Mouse (Mus musculus): ENCODE data around the gene Chic2.

GRCm38 (mm10) chr5:75043621-75044301 lies 813 bp downstream of the Chic2 start:
- TF ChIP-seq POLR2A (IDR thresholded peaks at IDR 0.05; ENCODE audit: extremely low read depth, insufficient read depth, low read length) (no peak), CTCF (IDR thresholded peaks at IDR 0.05; ENCODE audit: extremely low read depth, insufficient read depth, low read length) (no peak)
